Mouse (Mus musculus) forebrain, embryonic 10.5 days (tissue): ENCODE results near the gene Fam221b. TPM values are rescaled to one million over a fixed set of nuclear protein-coding genes. Genes with fewer than 3 reads are reported as not detected.

Experiments
- DNase-seq: peaks from one replicate; pipeline ENCODE4 v3.0.0-alpha.2; 2017; ENCODE audit warnings: low spot score; ENCODE audit errors: extremely low spot score
- H3K27ac ChIP-seq: fragments of 300-500 bp; sonication (generic); 2 replicates; pipeline ENCODE4 v1.5.1; 2016; ENCODE audit warnings: mild to moderate bottlenecking
- H3K27me3 ChIP-seq: fragments of 300-500 bp; sonication (generic); 2 replicates; pipeline ENCODE4 v1.6.1; 2016; ENCODE audit warnings: mild to moderate bottlenecking; ENCODE audit not compliant: poor library complexity, severe bottlenecking
- H3K36me3 ChIP-seq: fragments of 300-500 bp; sonication (generic); replicated peaks from 2 replicates; pipeline ENCODE4 v1.6.1; 2016; ENCODE audit warnings: mild to moderate bottlenecking, moderate library complexity
- H3K4me1 ChIP-seq: fragments of 300-500 bp; sonication (generic); 2 replicates; pipeline ENCODE4 v1.6.1; 2016
- H3K4me3 ChIP-seq: fragments of 300-500 bp; sonication (generic); 2 replicates; pipeline ENCODE4 v1.5.1; 2016; ENCODE audit warnings: mild to moderate bottlenecking, moderate library complexity
- H3K9me3 ChIP-seq: fragments of 300-500 bp; sonication (generic); 2 replicates; pipeline ENCODE4 v1.6.1; 2016; ENCODE audit warnings: mild to moderate bottlenecking, moderate library complexity
- WGBS: fragments of 180-500 bp; shearing (Covaris S2); methylation state at CpG from one replicate; pipeline ENCODE4 v1.1.7; 2016; 5-methylcytosine and 5-hydroxymethylcytosine counted together
- microRNA-seq: library from miRNA; unstranded; fragments of <30 nt; microRNA quantifications from one replicate; pipeline ENCODE4, GENCODE M21; 2017
- polyA plus RNA-seq: library from polyadenylated mRNA; unstranded; fragments of >200 nt; fragmentation: Nextera tagmentation; extraction: Ambion mirVana; gene quantifications from 2 replicates; pipeline ENCODE4 v1.2.1, GENCODE M21; 2016

Gene Fam221b
- polyA plus RNA-seq, 1 experiment from 2014 or later: 1.6 TPM

DNA sequence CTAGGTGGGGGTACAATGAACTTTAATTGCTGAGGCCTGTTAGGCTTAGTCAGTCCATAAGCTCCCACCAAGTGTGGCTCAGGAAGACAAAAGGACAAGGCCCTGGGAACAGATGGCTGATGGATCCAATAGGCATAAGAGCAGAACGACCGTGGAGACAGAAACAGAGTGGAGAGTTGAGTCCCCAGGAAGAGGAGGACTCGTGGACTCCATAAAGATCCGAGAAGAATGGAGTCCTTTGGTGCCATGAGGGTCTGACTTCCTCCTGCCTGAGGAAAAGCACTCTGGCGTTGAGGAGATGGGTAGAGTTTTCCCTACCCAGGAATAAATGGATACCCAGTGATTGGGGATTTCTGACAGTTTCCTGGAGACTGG, 38.3 kb downstream of the Fam221b start:
- Histone ChIP-seq H3K9me3 (peaks cover 10% of the 10 kb centered on the region), H3K27ac (peak overlapping the region; percentile 90), H3K4me3 (peak overlapping the region; percentile 79), H3K27me3 (peaks cover 36% of the 10 kb centered on the region), H3K4me1 (peaks cover 44% of the 10 kb centered on the region), H3K36me3 (no peaks in the 10 kb centered on the region)
- 21% methylated on average over 5 of the region's 5 CpGs for WGBS
- DNase-seq: no peak

DNA sequence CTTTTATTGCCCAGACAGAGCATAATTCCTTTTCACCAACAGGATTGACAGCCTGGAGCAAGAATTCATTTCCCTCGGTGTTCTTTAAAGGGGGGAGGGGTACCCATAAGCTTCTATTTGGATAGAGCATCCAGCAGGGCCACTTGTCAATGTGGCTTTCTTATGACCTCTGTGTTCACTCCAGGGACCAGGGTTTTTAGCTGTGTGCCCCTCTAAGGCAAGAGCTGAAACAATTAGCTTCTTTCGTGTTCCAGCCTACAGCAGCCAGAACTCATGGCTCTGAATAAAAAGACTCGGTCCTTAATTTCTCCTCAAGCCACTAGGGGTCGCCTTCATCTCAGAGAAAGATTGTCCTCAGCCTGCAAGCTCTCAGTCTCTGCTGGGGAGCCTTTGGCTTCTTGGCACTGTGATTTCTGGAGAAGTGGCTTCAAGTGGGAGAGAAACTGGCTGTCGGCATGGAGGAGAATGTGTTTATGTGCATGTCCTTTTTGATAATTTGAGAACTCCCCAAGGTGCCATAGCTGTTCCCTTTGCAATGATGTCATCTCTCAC, 38.8 kb downstream of the Fam221b start:
- WGBS: 7% methylated on average over 5 of the region's 5 CpGs

DNA sequence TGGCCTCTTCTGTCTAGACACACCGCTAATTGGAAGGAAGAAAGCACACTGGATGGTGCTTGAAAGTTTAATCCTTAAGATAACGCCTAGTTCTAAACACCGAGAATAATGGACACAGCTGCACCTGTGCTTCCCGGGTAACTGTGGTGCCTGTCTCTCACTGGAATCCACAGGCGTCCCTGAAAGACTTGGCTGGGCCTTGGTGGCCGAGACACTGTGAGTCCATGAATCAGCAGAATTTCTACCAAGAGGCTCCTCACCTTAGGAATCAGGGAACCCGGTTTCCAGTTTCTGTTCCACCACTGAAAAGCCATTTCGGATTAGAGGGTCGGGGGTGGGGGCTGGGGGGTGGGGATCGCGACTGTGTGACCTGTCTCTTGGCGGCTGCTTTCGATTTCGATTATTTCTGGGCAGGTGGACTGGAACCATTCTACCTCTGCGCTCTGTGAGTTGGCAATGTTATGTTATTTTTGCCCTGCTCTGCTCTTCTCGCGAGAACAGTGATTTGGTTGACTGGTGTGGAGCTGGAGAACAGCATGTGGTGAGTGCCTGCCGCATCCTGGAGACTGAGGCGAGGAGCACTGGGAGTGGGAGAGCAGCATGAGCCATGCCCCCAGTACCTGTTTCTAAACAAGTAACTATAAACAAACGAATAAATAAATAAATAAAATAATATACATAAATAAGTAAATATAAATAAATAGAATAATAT, 39.7 kb downstream of the Fam221b start:
- peak; percentile 16 for DNase-seq
- Histone ChIP-seq H3K4me3 (no peak overlapping the region), H3K36me3 (no peaks in the 10 kb centered on the region), H3K4me1 (peaks cover 44% of the 10 kb centered on the region), H3K27me3 (peaks cover 36% of the 10 kb centered on the region), H3K27ac (no peak overlapping the region), H3K9me3 (peaks cover 24% of the 10 kb centered on the region)
- WGBS: 41% methylated on average over 20 of the region's 20 CpGs

More for the DNA sequence above, 38.8 kb downstream of the Fam221b start:
- no peaks in the 10 kb centered on the region for H3K36me3 ChIP-seq
- H3K4me3 ChIP-seq: peak overlapping the region; percentile 79
- H3K27me3 ChIP-seq: peaks cover 36% of the 10 kb centered on the region
- peaks cover 15% of the 10 kb centered on the region for H3K9me3 ChIP-seq
- H3K27ac ChIP-seq: no peak overlapping the region
- H3K4me1 ChIP-seq: peaks cover 44% of the 10 kb centered on the region
- peak; percentile 78 for DNase-seq

DNA sequence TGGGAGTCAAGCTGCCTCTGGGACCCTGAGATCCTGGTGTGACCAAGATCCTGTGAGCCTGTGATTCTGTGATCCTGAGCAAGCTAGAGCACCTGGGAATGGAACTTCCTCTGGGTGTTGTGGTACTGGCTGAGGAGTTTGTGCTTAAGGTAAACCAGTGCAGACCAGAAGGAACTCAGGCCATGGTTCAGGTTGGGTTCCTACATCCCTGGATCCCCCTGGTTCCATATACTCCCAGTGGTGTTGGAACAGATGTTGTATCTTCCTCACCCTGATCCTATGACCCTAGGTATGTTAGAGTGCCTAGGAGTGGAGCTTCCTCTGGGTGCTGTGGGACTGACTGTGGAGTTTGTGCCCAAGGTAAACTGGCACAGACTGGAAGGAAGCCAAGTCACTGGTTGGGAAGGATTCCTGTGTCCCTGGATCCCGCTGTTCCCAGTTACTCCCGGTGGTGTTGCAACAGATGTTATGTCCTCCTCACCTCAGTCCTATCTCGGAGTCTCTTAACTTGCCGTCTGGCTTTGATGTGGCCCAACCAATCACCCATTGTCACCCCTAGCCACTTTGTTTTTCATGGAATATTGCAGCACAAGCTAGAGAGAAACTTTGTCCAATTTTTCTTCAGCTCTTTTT, 48.7 kb downstream of the Fam221b start:
- Histone ChIP-seq H3K4me3 (no peak overlapping the region), H3K9me3 (peaks cover 12% of the 10 kb centered on the region), H3K36me3 (no peaks in the 10 kb centered on the region), H3K27me3 (no peaks in the 10 kb centered on the region), H3K27ac (no peak overlapping the region), H3K4me1 (no peaks in the 10 kb centered on the region)
- peak; percentile 10 for DNase-seq
- 86% methylated on average over 4 of the region's 4 CpGs for WGBS

DNA sequence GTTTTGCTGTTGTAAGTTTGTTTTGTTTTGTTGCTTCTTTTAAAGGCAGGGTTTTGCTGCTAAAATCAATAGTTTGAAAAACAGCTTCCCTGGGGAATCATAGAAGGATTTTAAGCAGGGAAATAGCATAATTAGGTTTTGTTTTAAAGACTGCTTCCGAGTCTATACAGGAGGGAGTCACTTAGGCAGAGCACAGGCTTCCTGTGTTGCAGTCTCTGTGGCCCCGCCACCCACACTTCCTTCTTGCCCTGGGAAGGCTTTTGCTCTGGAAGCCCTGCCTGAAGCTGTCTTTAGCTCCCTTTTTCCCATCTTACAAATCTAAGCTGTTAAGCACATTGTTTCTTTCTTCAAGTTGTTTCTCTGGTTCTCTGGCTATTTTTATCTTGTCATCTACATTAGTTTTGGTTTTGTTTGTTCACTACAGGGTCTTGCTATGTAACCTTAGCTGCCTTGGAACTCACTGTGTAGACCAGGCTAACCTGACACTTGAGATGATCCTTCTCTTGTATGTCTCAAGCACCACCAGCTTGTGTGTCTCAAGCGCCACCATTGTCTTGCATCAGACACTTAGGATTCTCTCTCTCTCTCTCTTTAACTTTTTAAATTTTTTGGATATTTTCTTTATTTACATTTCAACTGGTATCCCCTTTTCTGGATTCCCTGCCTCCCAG, 55.8 kb downstream of the Fam221b start:
- H3K4me1 ChIP-seq: no peaks in the 10 kb centered on the region
- H3K9me3 ChIP-seq: no peaks in the 10 kb centered on the region
- no peak overlapping the region for H3K4me3 ChIP-seq
- 67% methylated on average over 3 of the region's 3 CpGs for WGBS
- no peaks in the 10 kb centered on the region for H3K27me3 ChIP-seq
- H3K27ac ChIP-seq: no peak overlapping the region
- peak; percentile 5 for DNase-seq
- H3K36me3 ChIP-seq: no peaks in the 10 kb centered on the region

DNA sequence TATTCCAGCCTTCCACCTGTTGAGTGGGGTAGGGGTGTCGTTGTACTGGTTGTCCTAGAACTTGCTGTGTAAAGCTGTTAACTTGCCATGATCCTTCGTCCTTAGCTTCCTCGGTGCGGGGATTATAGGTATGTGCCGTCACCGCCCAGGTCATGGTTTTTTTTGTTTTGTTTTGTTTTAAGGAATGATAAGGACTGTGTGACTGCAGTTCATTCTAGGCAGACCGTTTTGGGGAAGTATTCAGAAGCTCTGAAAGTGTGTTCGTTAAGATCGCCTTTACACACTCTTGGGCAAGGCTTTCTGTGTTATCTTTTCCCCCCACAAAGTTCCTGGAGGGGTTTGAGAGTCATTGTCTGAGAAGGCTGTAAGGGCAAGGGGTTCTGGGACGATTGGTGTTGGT, 56.4 kb downstream of the Fam221b start:
- Histone ChIP-seq H3K4me3 (no peak overlapping the region), H3K36me3 (no peaks in the 10 kb centered on the region), H3K4me1 (no peaks in the 10 kb centered on the region), H3K27ac (no peak overlapping the region), H3K27me3 (no peaks in the 10 kb centered on the region), H3K9me3 (no peaks in the 10 kb centered on the region)
- 76% methylated on average over 10 of the region's 10 CpGs for WGBS
- peak; percentile 10 for DNase-seq

Small RNA genes lying within 50 kb of the gene (microRNA-seq; reads per million reads assigned to microRNA genes)
- not detected for gene Gm25262

Other genes with a start within 250 kb of the Fam221b start
- gene Fam166b, start 240.0 kb downstream of the Fam221b start, polyA plus RNA-seq: 0.10 and 0.17 TPM in 2 replicates
- 3.2 and 3.5 TPM in 2 replicates for gene Tesk1, start 227.2 kb downstream of the Fam221b start, polyA plus RNA-seq
- 2.3 and 2.4 TPM in 2 replicates for gene Cd72, start 214.5 kb downstream of the Fam221b start, polyA plus RNA-seq
- gene Sit1, start 185.4 kb downstream of the Fam221b start, polyA plus RNA-seq: not detected in 2 replicates
- 42.2 and 43.9 TPM in 2 replicates for gene Ccdc107, start 176.2 kb downstream of the Fam221b start, polyA plus RNA-seq
- gene Arhgef39, start 169.4 kb downstream of the Fam221b start, polyA plus RNA-seq: 54.6 and 56.7 TPM in 2 replicates
- gene Car9, start 162.2 kb downstream of the Fam221b start, polyA plus RNA-seq: 0.60 and 1.1 TPM in 2 replicates
- gene Tpm2, start 145.4 kb downstream of the Fam221b start, polyA plus RNA-seq: 40.0 and 42.6 TPM in 2 replicates
- 32.5 and 34.4 TPM in 2 replicates for gene Creb3, start 106.8 kb downstream of the Fam221b start, polyA plus RNA-seq
- 42.5 and 43.0 TPM in 2 replicates for gene Tln1, start 106.5 kb downstream of the Fam221b start, polyA plus RNA-seq
- 15.3 and 24.2 TPM in 2 replicates for gene Rgp1, start 90.4 kb downstream of the Fam221b start, polyA plus RNA-seq
- gene Gba2, start 90.3 kb downstream of the Fam221b start, polyA plus RNA-seq: 24.3 and 26.4 TPM in 2 replicates
- 0.97 TPM in 1 of 2 replicates, not detected in the other for gene Msmp, start 84.7 kb downstream of the Fam221b start, polyA plus RNA-seq
- gene Npr2, start 37.2 kb downstream of the Fam221b start, polyA plus RNA-seq: 5.4 and 6.2 TPM in 2 replicates
- 1.9 and 2.9 TPM in 2 replicates for gene Spag8, start 15.6 kb downstream of the Fam221b start, polyA plus RNA-seq
- 66.0 and 69.7 TPM in 2 replicates for gene Hint2, start 12.7 kb downstream of the Fam221b start, polyA plus RNA-seq
- 4.2 and 4.3 TPM in 2 replicates for gene Tmem8b, start 174 bp downstream of the Fam221b start, polyA plus RNA-seq
- not detected in 2 replicates for gene Olfr70, start 31.7 kb upstream of the Fam221b start, polyA plus RNA-seq
- not detected in 2 replicates for gene Olfr71, start 41.1 kb upstream of the Fam221b start, polyA plus RNA-seq
- 0.16 and 0.31 TPM in 2 replicates for gene Hrct1, start 58.0 kb upstream of the Fam221b start, polyA plus RNA-seq
- gene Spaar, start 60.9 kb upstream of the Fam221b start, polyA plus RNA-seq: 0.07 TPM in 1 of 2 replicates, not detected in the other
- not detected in 2 replicates for gene Olfr159, start 101.9 kb upstream of the Fam221b start, polyA plus RNA-seq
- not detected in 2 replicates for gene Olfr156, start 154.8 kb upstream of the Fam221b start, polyA plus RNA-seq
- not detected in 2 replicates for gene Olfr157, start 171.1 kb upstream of the Fam221b start, polyA plus RNA-seq
- not detected in 2 replicates for gene Olfr155, start 182.4 kb upstream of the Fam221b start, polyA plus RNA-seq
- 9.4 and 11.2 TPM in 2 replicates for gene Reck, start 206.4 kb upstream of the Fam221b start, polyA plus RNA-seq